Mouse (Mus musculus) CH12F3 (cell line): ENCODE measurements around the gene BC029722.
"Not testable (repeated sequence)": the region's sequence is repeated elsewhere in the genome, so short reads cannot be mapped to it uniquely, and the experiment has no call there.

Experiments
- in situ Hi-C: fragments of 300-500 bp; cut with MboI; formaldehyde crosslinking; loops from 2 replicates; pipeline ENCODE4 v1.14.3; 2020; ENCODE audit warnings: low sequenced_read_pairs

The BC029722 gene

GRCm38 (mm10) chr2:155819392-155819448 lies at the start of gene BC029722:
BC029722 (minus strand) TSS chr2:155819426.
- in situ Hi-C loops: no loop called here

GRCm38 (mm10) chr2:155868320-155868719 lies 49.1 kb upstream of the BC029722 start:
- in situ Hi-C loops: no loop called here

- in situ Hi-C loops: no loop called here
Observed at GRCm38 (mm10) chr2:155863301-155863867, 44.2 kb upstream of the BC029722 start.

GRCm38 (mm10) chr2:155862573-155863300 lies 43.5 kb upstream of the BC029722 start:
- in situ Hi-C loops: no loop called here

GRCm38 (mm10) chr2:155861581-155861980 lies 42.4 kb upstream of the BC029722 start:
- in situ Hi-C loops: no loop called here

- in situ Hi-C loops: no loop called here
Observed at GRCm38 (mm10) chr2:155860102-155860501, 40.9 kb upstream of the BC029722 start.

GRCm38 (mm10) chr2:155852536-155852935 lies 33.3 kb upstream of the BC029722 start:
- in situ Hi-C loops: loop anchor here (5.0 kb wide), 1 partner anchor 95 kb away; the partner anchor contains the start of gene Gdf5

GRCm38 (mm10) chr2:155850120-155850519 lies 30.9 kb upstream of the BC029722 start:
- in situ Hi-C loops: loop anchor here (5.0 kb wide), 1 partner anchor 97 kb away; the partner anchor contains the start of gene Gdf5

- in situ Hi-C loops: no loop called here
Observed at GRCm38 (mm10) chr2:155849464-155849863, 30.2 kb upstream of the BC029722 start.

- in situ Hi-C loops: no loop called here
Observed at GRCm38 (mm10) chr2:155848291-155848690, 29.1 kb upstream of the BC029722 start.

- in situ Hi-C loops: no loop called here
Observed at GRCm38 (mm10) chr2:155846930-155847329, 27.7 kb upstream of the BC029722 start.

GRCm38 (mm10) chr2:155838961-155839360 lies 19.7 kb upstream of the BC029722 start:
- in situ Hi-C loops: no loop called here

GRCm38 (mm10) chr2:155837961-155838360 lies 18.7 kb upstream of the BC029722 start:
- in situ Hi-C loops: no loop called here

- in situ Hi-C loops: no loop called here
Observed at GRCm38 (mm10) chr2:155834732-155835131, 15.5 kb upstream of the BC029722 start, which contains the start of gene Fam83c. Fam83c (minus strand) TSS chr2:155834854.

GRCm38 (mm10) chr2:155832087-155832486 lies 12.9 kb upstream of the BC029722 start:
- in situ Hi-C loops: not testable (repeated sequence)

- in situ Hi-C loops: no loop called here
Observed at GRCm38 (mm10) chr2:155831302-155831701, 12.1 kb upstream of the BC029722 start.

- in situ Hi-C loops: no loop called here
Observed at GRCm38 (mm10) chr2:155830841-155831240, 11.6 kb upstream of the BC029722 start.

- in situ Hi-C loops: no loop called here
Observed at GRCm38 (mm10) chr2:155826630-155827424, 7.6 kb upstream of the BC029722 start, which contains the start of gene Eif6. Eif6 (minus strand) TSS chr2:155826925.

- in situ Hi-C loops: no loop called here
Observed at GRCm38 (mm10) chr2:155825904-155826629, 6.8 kb upstream of the BC029722 start.

- in situ Hi-C loops: no loop called here
Observed at GRCm38 (mm10) chr2:155823722-155824121, 4.5 kb upstream of the BC029722 start.

- in situ Hi-C loops: no loop called here
Observed at GRCm38 (mm10) chr2:155820779-155821178, 1.6 kb upstream of the BC029722 start.
